Mouse (Mus musculus) liver, embryonic 11.5 days (tissue): ENCODE data around the gene Arhgef28. TPM values are rescaled to one million over a fixed set of nuclear protein-coding genes. Genes with fewer than 3 reads are reported as not detected.

Source experiments
- ATAC-seq: fragments of 200-750 bp; cut with Nextera tagmentation; replicated peaks from 2 replicates; pipeline ENCODE4 v1.8.0; 2017; ENCODE audit warnings: moderate number of reproducible peaks, mild to moderate bottlenecking, moderate TSS enrichment, moderate library complexity; ENCODE audit not compliant: low FRiP score
- DNase-seq: peaks from one replicate; pipeline ENCODE4 v3.0.0-alpha.2; 2017; ENCODE audit warnings: low spot score
- H3K27ac ChIP-seq: fragments of 300-500 bp; sonication (generic); 2 replicates; pipeline ENCODE4 v1.5.1; 2014; ENCODE audit warnings: mild to moderate bottlenecking, low read depth, low read length, control low read depth
- H3K27me3 ChIP-seq: fragments of 300-500 bp; sonication (generic); replicated peaks from 2 replicates; pipeline ENCODE4 v1.6.1; 2014; ENCODE audit warnings: low read length, mixed read lengths; ENCODE audit not compliant: control insufficient read depth, insufficient read depth
- H3K36me3 ChIP-seq: fragments of 300-500 bp; sonication (generic); 2 replicates; pipeline ENCODE4 v1.6.1; 2014; ENCODE audit warnings: mild to moderate bottlenecking, low read length, moderate library complexity, mixed read lengths; ENCODE audit not compliant: control insufficient read depth, insufficient read depth
- H3K4me1 ChIP-seq: fragments of 300-500 bp; sonication (generic); replicated peaks from 2 replicates; pipeline ENCODE4 v1.6.1; 2014; ENCODE audit warnings: low read length, mixed read lengths; ENCODE audit not compliant: control insufficient read depth, insufficient read depth
- H3K4me2 ChIP-seq: fragments of 300-500 bp; sonication (generic); 2 replicates; pipeline ENCODE4 v1.6.1; 2014; ENCODE audit warnings: mild to moderate bottlenecking, control low read depth, moderate library complexity
- H3K4me3 ChIP-seq: fragments of 300-500 bp; sonication (generic); 2 replicates; pipeline ENCODE4 v1.5.1; 2014; ENCODE audit warnings: low read depth, low read length, control low read depth
- H3K9ac ChIP-seq: fragments of 300-500 bp; sonication (generic); 2 replicates; pipeline ENCODE4 v1.6.1; 2014; ENCODE audit warnings: low read depth, low read length, control low read depth
- H3K9me3 ChIP-seq: fragments of 300-500 bp; sonication (generic); 2 replicates; pipeline ENCODE4 v1.6.1; 2016; ENCODE audit warnings: low read length, inconsistent platforms, mixed read lengths; ENCODE audit not compliant: control insufficient read depth
- WGBS: fragments of 180-500 bp; shearing (Covaris S2); extraction: QIAGEN DNeasy Blood & Tissue Kit; methylation state at CpG from one replicate; pipeline ENCODE4 v1.1.7; 2014; 5-methylcytosine and 5-hydroxymethylcytosine counted together
- polyA plus RNA-seq: library from polyadenylated mRNA; unstranded; fragments of >200 nt; fragmentation: Nextera tagmentation; extraction: Ambion mirVana; gene quantifications from 2 replicates; pipeline ENCODE4 v1.2.1, GENCODE M21; 2014

Gene Arhgef28
- polyA plus RNA-seq, 1 experiment from 2014 or later: 2.7 TPM

DNA sequence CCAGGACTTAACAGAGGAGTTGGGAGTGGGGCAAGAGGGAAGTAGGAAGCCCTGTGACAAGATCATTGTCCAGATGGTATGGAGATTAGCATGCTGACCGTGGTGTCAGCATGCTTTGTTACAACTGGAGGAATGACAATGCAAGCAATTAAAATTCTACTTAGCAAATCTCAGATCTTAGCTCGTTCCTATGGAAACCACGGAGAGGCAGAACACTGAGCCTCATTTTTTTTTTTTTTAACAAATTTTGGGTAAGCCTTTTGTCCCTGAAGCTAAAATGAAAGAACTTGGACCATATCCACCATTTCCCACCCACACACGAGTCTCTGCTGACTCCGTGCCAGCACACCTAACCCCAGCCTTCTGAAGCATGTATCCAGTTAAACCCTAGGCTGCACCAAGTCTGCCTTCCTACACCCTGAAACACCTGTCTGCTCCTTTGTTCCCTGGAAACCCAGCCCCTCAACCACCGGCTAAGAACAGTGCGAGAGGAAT lies 246.8 kb downstream of the Arhgef28 start:
- Histone ChIP-seq H3K4me3 (no peak overlapping the region), H3K9me3 (no peaks in the 10 kb centered on the region), H3K4me1 (no peaks in the 10 kb centered on the region), H3K4me2 (no peak overlapping the region), H3K27me3 (no peaks in the 10 kb centered on the region), H3K9ac (no peak overlapping the region), H3K36me3 (no peaks in the 10 kb centered on the region), H3K27ac (no peak overlapping the region)
- DNase-seq: no peak
- ATAC-seq: no peak
- 48% methylated on average over 7 of the region's 7 CpGs for WGBS

DNA sequence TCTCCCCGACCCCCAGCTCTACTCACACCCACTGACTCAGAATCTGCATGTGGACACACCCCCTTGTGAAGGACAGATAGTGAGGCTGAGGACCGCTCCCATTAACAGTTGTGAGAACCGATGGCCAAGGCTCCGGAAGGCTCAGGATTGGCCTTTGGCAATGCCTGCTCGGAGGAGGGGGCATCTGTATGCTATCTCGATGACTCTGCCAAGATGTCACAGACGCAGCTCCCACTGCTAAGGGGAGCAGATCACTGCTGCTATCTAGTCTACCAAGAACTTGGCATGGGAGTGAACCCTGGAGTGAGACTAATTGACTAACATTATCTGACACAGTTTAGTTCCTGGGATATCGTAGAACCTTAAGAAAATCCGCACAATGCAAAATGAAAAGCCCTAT lies 250.5 kb downstream of the Arhgef28 start:
- no peaks in the 10 kb centered on the region for H3K36me3 ChIP-seq
- 44% methylated on average over 9 of the region's 9 CpGs for WGBS

DNA sequence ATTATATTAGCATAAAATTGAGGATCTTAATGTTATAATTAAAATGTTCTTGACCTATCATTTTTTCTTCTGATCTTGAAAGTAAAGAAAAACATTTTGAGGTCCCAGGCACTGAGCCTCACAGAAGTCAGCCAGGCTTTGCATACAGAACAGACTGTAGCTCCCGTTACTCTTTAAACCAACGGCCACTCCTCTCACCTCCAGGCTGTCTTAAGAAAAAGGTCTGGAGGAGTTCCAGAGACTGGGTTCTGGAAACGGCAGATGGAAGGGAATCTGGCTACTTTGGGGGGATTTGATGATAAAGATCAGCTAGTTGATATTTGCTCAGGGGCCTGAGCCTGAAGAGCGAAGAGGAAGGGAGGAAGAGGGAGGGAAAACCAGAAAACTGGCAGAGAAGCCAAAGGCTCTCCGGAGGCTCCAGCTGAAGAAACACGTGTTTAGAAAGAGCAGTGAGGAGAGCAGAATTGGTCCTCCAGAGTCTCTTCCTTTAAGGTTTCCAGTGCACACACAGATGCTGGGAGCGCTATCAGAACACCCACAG lies 251.2 kb downstream of the Arhgef28 start:
- ATAC-seq (no peak), DNase-seq (no peak)
- H3K36me3 ChIP-seq: no peaks in the 10 kb centered on the region
- H3K27ac ChIP-seq: no peak overlapping the region
- H3K4me1 ChIP-seq: no peaks in the 10 kb centered on the region
- no peak overlapping the region for H3K4me3 ChIP-seq
- H3K4me2 ChIP-seq: no peak overlapping the region
- no peaks in the 10 kb centered on the region for H3K27me3 ChIP-seq
- no peak overlapping the region for H3K9ac ChIP-seq
- no peaks in the 10 kb centered on the region for H3K9me3 ChIP-seq
- WGBS: 38% methylated on average over 7 of the region's 7 CpGs

More for the DNA sequence above, 250.5 kb downstream of the Arhgef28 start:
- H3K27ac ChIP-seq: no peak overlapping the region
- no peak overlapping the region for H3K4me3 ChIP-seq
- ATAC-seq: no peak
- no peaks in the 10 kb centered on the region for H3K27me3 ChIP-seq
- H3K9me3 ChIP-seq: no peaks in the 10 kb centered on the region
- no peak for DNase-seq
- no peak overlapping the region for H3K4me2 ChIP-seq
- H3K9ac ChIP-seq: no peak overlapping the region
- H3K4me1 ChIP-seq: no peaks in the 10 kb centered on the region

DNA sequence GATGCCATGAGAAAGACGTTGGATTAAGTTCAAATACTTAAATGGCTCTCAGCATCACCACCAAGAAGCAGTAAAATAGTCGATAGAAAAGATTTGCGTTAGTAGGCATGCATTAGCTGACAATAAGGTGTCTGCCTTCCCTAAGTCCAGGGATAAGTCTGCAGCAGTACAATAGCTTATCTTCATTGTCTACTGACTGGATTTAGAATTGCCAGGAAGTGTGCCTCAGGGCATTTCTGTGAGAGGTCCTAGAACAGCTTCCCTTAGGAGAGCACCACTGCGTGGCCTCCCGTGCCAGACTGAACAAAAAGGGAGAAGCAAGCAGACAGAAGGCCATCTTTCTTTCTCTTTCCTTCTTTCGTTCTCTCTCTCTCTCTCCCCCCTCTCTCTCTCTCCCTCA lies 252.2 kb downstream of the Arhgef28 start:
- DNase-seq (no peak), ATAC-seq (no peak)
- H3K9ac ChIP-seq: no peak overlapping the region

DNA sequence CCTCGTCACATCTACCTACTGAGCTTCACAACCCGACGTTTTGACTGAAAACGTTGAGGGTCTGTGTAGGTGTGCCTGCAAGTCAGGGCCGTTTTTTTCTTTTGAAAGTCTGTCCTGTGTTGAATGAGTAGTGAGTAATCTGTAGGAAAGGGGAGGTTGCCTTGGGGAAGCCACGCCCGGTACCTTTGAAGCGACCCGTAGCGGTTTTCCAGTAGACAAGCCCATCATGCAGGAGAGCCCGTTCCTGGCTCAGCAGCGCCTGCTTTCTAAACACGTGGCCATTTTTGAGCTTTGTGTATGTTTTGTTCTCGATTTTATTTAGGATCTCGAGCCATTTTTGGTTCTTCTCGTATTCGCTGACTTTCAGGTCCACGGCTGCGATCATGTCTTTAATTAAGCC lies 252.7 kb downstream of the Arhgef28 start:
- H3K36me3 ChIP-seq: no peaks in the 10 kb centered on the region
- DNase-seq (no peak), ATAC-seq (no peak)
- H3K27me3 ChIP-seq: no peaks in the 10 kb centered on the region
- no peaks in the 10 kb centered on the region for H3K4me1 ChIP-seq
- no peak overlapping the region for H3K9ac ChIP-seq
- H3K27ac ChIP-seq: no peak overlapping the region
- no peak overlapping the region for H3K4me3 ChIP-seq
- 88% methylated on average over 19 of the region's 19 CpGs for WGBS
- no peak overlapping the region for H3K4me2 ChIP-seq
- H3K9me3 ChIP-seq: no peaks in the 10 kb centered on the region

More for the DNA sequence above, 252.2 kb downstream of the Arhgef28 start:
- Histone ChIP-seq H3K27me3 (no peaks in the 10 kb centered on the region), H3K4me2 (no peak overlapping the region), H3K4me1 (no peaks in the 10 kb centered on the region), H3K9me3 (no peaks in the 10 kb centered on the region), H3K4me3 (no peak overlapping the region), H3K27ac (no peak overlapping the region), H3K36me3 (no peaks in the 10 kb centered on the region)
- WGBS: 78% methylated on average over 6 of the region's 6 CpGs

DNA sequence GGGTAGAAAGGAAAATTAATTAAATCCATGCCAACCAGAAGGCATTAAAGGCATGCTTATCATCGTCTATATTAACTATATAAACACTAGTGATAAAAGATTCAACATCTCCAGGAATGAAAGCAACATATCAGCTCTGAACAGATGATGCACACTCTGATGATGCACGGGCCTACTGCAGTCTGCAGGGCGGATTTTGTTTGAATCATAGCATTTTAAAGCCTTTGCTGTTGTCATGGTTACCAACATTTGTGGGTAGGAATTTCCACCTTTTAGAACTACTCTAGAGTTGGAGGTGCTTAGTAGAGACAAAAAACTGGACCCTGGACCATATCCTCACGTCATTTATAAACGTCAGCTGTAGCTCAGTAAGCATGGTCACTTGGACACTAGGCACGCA lies 257.4 kb downstream of the Arhgef28 start:
- Histone ChIP-seq H3K27ac (no peak overlapping the region), H3K27me3 (no peaks in the 10 kb centered on the region), H3K4me1 (no peaks in the 10 kb centered on the region), H3K9ac (no peak overlapping the region), H3K36me3 (no peaks in the 10 kb centered on the region), H3K4me2 (no peak overlapping the region), H3K4me3 (no peak overlapping the region), H3K9me3 (no peaks in the 10 kb centered on the region)
- no peak for ATAC-seq
- 84% methylated on average over 6 of the region's 6 CpGs for WGBS
- DNase-seq: no peak

DNA sequence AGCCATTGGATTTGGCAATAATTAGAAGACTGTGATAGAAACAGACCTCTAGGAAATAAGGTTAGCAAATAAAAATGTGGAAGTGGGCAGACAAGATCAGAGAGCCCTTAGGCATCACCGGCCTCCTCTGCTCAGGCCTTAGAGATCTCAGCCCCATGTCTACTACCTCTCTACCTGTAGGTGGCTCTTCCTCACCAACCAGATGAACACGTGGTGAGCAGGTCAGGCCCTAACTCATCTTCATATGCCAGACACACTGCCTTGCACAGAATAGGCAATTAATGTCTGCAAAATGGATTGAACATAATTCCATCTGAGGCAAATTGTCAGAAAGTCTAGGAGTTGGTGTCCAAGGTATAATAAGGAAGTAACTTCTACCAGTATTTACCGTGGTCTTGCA lies 258.6 kb downstream of the Arhgef28 start:
- no peak for ATAC-seq
- no peak overlapping the region for H3K4me3 ChIP-seq
- H3K4me2 ChIP-seq: no peak overlapping the region
- H3K9me3 ChIP-seq: no peaks in the 10 kb centered on the region
- H3K36me3 ChIP-seq: no peaks in the 10 kb centered on the region
- H3K4me1 ChIP-seq: no peaks in the 10 kb centered on the region
- no peak overlapping the region for H3K9ac ChIP-seq
- WGBS: 65% methylated on average over 3 of the region's 3 CpGs
- H3K27me3 ChIP-seq: no peaks in the 10 kb centered on the region
- DNase-seq: no peak
- H3K27ac ChIP-seq: no peak overlapping the region

DNA sequence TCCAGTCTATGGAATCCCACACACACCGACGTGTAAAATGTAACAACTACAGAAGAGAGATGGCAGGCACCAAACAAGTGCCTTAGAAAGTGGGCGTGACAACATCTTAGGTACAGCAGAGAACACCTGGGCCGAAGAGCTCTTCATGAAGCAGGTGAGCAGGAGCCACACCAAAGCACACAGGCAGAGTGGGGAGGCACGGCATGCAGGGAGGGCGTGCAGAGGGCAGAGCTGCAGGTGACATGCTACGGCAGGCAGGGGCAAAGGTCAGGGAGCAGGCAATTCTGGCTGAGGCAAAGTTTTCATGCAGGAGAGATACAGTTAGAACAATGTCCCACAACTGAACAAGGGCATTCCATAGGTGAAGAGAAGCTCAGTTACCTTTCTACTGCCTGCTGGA lies 259.8 kb downstream of the Arhgef28 start:
- Histone ChIP-seq H3K4me3 (no peak overlapping the region), H3K4me2 (no peak overlapping the region), H3K36me3 (no peaks in the 10 kb centered on the region), H3K27ac (no peak overlapping the region), H3K27me3 (no peaks in the 10 kb centered on the region), H3K9me3 (no peaks in the 10 kb centered on the region), H3K4me1 (no peaks in the 10 kb centered on the region), H3K9ac (no peak overlapping the region)
- ATAC-seq: no peak
- DNase-seq: no peak
- WGBS: 78% methylated on average over 7 of the region's 7 CpGs

DNA sequence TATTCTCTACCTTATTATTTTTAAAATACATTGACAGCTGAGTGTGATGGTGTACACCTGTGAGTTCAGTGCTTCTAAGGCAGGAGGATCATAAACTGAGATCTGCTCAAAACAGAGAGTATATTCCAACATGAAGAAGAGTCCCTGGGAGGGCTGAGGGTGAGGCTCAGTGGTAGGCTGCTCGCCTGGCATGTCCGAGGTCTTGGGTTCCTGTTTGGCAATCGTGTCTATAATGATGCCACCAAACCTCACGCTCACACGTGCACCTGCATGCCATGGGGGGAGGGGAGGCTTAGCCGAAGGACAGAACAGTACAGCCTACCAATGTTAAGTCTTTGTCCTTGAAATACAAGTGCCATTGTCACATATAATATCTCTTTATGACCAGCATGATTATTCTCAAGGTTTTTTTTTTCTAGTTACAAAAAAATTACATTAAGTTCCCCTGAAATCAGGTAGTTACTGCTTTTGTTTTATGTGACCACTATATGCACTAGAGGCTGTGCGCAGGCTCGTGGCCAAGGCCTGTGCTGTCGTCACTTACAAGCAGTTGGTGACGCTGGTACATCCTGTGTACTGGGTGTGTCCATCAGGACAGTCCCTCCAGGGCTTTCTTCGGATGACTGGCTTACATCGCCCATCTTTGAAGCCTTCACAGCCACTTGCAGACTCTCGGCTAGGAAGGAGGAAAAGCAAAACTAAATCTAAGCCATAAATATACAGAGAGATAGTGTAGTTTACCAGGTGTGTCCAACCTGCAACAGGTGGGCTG lies 264.1 kb downstream of the Arhgef28 start:
- Histone ChIP-seq H3K9ac (no peak overlapping the region), H3K4me3 (no peak overlapping the region), H3K4me1 (no peaks in the 10 kb centered on the region), H3K27me3 (no peaks in the 10 kb centered on the region), H3K27ac (no peak overlapping the region), H3K4me2 (no peak overlapping the region), H3K36me3 (no peaks in the 10 kb centered on the region), H3K9me3 (no peaks in the 10 kb centered on the region)
- WGBS: 83% methylated on average over 13 of the region's 13 CpGs
- DNase-seq (no peak), ATAC-seq (no peak)
